Mouse (Mus musculus): Measurements from ENCODE around the gene Bfsp1. TPM values are rescaled to one million over a fixed set of nuclear protein-coding genes. Genes with fewer than 3 reads are reported as not detected.

Gene Bfsp1
- total and polyA plus RNA-seq, 3 experiments, result 2.7 to 3.4 TPM; not detected in 1

DNA sequence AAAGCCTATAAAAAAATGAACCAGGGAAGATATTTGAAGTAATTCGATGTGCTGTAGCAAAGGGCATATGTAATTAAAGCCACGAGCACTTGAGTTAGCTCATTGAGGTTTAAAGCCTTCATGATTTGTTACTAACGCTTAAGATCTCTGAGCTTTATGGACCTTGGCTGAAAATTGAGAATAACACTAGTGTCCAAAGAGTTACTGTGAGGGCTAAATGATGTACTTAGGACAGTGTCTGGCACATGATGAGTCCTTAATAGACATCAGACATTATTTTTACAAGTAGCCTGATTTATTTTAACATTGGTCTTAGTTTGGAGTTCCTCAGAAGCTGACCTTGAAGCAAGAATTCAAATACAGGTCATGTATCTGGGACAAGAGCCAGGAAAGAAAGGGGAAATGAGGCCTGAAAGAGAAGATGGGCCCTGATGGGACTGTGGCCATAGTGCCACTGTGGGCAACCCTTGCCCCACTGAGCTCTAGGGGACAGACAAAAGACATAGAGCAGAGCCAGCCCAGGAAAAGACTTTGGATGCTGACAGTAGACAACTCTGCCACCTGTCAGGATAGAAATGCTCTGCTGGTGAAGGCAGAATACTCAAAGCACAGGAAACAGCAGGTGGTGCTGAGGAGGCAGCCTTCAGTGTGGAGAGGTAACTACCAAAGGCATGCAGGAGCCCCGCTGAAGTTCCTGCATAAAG, 14.1 kb upstream of the Bfsp1 start:
- H3K36me3 ChIP-seq (ENCODE audit: control insufficient read depth in 1 of 2, insufficient read depth in 2 of 2, low read length in 2 of 2), result peaks cover 0 to 10% of the 10 kb centered on the region in 2 experiments; a peak in 2 of 4 replicates
- no peaks in the 10 kb centered on the region for H3K79me2 ChIP-seq (ENCODE audit: control insufficient read depth, insufficient read depth, low read length, poor library complexity)
- H3K9me3 ChIP-seq (replicated peaks; ENCODE audit: insufficient read depth, low read length), result no peaks in the 10 kb centered on the region
- H3K27ac ChIP-seq (ENCODE audit: control insufficient read depth, low read depth, low read length), result no peak overlapping the region
- no peak overlapping the region for H3K9ac ChIP-seq (ENCODE audit: control insufficient read depth, low read depth, low read length, poor library complexity, severe bottlenecking)
- no peak overlapping the region for H3K4me3 ChIP-seq (ENCODE audit: control insufficient read depth in 1 of 2, insufficient read depth in 1 of 2, low read depth in 2 of 2, low read length in 2 of 2)
- no peak for DNase-seq (ENCODE audit: low read depth, low spot score)
- no peaks in the 10 kb centered on the region for H3K27me3 ChIP-seq (ENCODE audit: control insufficient read depth in 1 of 2, insufficient read depth in 2 of 2, low read length in 2 of 2)
- TF ChIP-seq MAZ (IDR thresholded peaks at IDR 0.05; ENCODE audit: low read depth, low read length), result no peak
- no peak for TF ChIP-seq SMC3 (IDR thresholded peaks at IDR 0.05; ENCODE audit: low read depth, low read length)
- no peak for TF ChIP-seq ETS1 (IDR thresholded peaks at IDR 0.05; ENCODE audit: low read depth, low read length)
- TF ChIP-seq MYC (IDR thresholded peaks at IDR 0.05; ENCODE audit: low read depth, low read length), result no peak
- no peak for TF ChIP-seq NELFE (IDR thresholded peaks at IDR 0.05; ENCODE audit: low read depth, low read length)
- no peak for TF ChIP-seq POLR2A (IDR thresholded peaks at IDR 0.05; ENCODE audit: control insufficient read depth in 1 of 2, insufficient read depth in 1 of 2, low read depth in 1 of 2, low read length in 2 of 2, poor library complexity in 1 of 2)
- TF ChIP-seq TBP (IDR thresholded peaks at IDR 0.05; ENCODE audit: low read depth, low read length), result no peak
- no peak for TF ChIP-seq CHD2 (IDR thresholded peaks at IDR 0.05; ENCODE audit: low read length)
- no peak for TF ChIP-seq BHLHE40 (IDR thresholded peaks at IDR 0.05; ENCODE audit: borderline replicate concordance, low read depth, low read length)
- TF ChIP-seq MAX (IDR thresholded peaks at IDR 0.05; ENCODE audit: low read length), result no peak
- no peak for TF ChIP-seq HCFC1 (IDR thresholded peaks at IDR 0.05; ENCODE audit: low read depth, low read length)
- H3K4me1 ChIP-seq (ENCODE audit: control insufficient read depth in 1 of 2, insufficient read depth in 2 of 2, low read length in 2 of 2), result peaks cover 4 to 7% of the 10 kb centered on the region in 2 experiments; a peak in 3 of 4 replicates

DNA sequence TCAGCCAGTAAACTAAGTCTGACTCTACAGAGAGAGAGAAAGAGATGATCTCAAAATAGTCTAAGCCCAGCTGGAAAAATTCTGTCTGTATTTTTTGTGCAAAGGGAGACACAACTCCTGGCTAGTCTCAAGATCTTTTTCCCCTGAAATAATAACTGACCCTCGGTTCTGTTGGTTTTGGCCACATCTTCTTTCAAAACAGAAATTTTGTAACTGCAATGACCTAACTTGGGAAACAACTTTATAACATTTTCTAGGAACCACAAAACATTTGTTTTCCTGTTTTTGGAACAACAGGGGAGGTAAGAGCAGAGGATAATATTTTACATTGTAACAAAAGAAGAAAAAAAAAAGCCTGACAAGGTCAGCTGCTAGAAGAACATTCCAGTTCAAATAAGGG, 13.1 kb upstream of the Bfsp1 start:
- peaks cover 12 to 17% of the 10 kb centered on the region in 2 experiments for H3K4me1 ChIP-seq (ENCODE audit: control insufficient read depth in 1 of 2, insufficient read depth in 2 of 2, low read length in 2 of 2)
- DNase-seq (ENCODE audit: low read depth, low spot score), result no peak
- no peak for TF ChIP-seq MXI1 (IDR thresholded peaks at IDR 0.05; ENCODE audit: low read depth, low read length)
- no peak for TF ChIP-seq ZC3H11A (IDR thresholded peaks at IDR 0.05; ENCODE audit: low read depth, low read length)
- TF ChIP-seq KAT2A (conservative IDR thresholded peaks at IDR 0.05; ENCODE audit: low read depth, low read length), result no peak
- TF ChIP-seq MAX (IDR thresholded peaks at IDR 0.05; ENCODE audit: low read length), result no peak
- no peak for TF ChIP-seq ZMIZ1 (IDR thresholded peaks at IDR 0.05; ENCODE audit: low read depth, low read length)
- no peak for TF ChIP-seq CHD1 (IDR thresholded peaks at IDR 0.05; ENCODE audit: low read depth, low read length)
- no peak for TF ChIP-seq GATA1 (IDR thresholded peaks at IDR 0.05; ENCODE audit: low read depth, low read length)
- no peak for TF ChIP-seq ETS1 (IDR thresholded peaks at IDR 0.05; ENCODE audit: low read depth, low read length)
- TF ChIP-seq USF1 (IDR thresholded peaks at IDR 0.05; ENCODE audit: low read depth, low read length), result no peak
- TF ChIP-seq MAFK (IDR thresholded peaks at IDR 0.05; ENCODE audit: borderline replicate concordance, low read depth, low read length), result no peak
- TF ChIP-seq E2F4 (IDR thresholded peaks at IDR 0.05; ENCODE audit: borderline replicate concordance, low read depth, low read length), result no peak
- no peak for TF ChIP-seq MEF2A (IDR thresholded peaks at IDR 0.05; ENCODE audit: extremely low read depth, insufficient replicate concordance, low read depth, low read length, poor library complexity, severe bottlenecking)
- TF ChIP-seq MYC (IDR thresholded peaks at IDR 0.05; ENCODE audit: low read depth, low read length), result no peak
- TF ChIP-seq NRF1 (IDR thresholded peaks at IDR 0.05; ENCODE audit: insufficient read depth, low read depth, low read length, poor library complexity, severe bottlenecking), result no peak
- TF ChIP-seq NELFE (IDR thresholded peaks at IDR 0.05; ENCODE audit: low read depth, low read length), result no peak
- TF ChIP-seq TCF12 (IDR thresholded peaks at IDR 0.05; ENCODE audit: low read depth, low read length), result no peak
- no peak for TF ChIP-seq POLR2AphosphoS5 (IDR thresholded peaks at IDR 0.05; ENCODE audit: borderline replicate concordance, low read depth, low read length)
- no peak for TF ChIP-seq EP300 (IDR thresholded peaks at IDR 0.05; ENCODE audit: low read depth in 1 of 2, low read length in 2 of 2)
- no peaks in the 10 kb centered on the region for H3K27me3 ChIP-seq (ENCODE audit: control insufficient read depth in 1 of 2, insufficient read depth in 2 of 2, low read length in 2 of 2)
- H3K4me3 ChIP-seq (ENCODE audit: control insufficient read depth in 1 of 2, insufficient read depth in 1 of 2, low read depth in 2 of 2, low read length in 2 of 2), result no peak overlapping the region
- no peaks in the 10 kb centered on the region for H3K9me3 ChIP-seq (replicated peaks; ENCODE audit: insufficient read depth, low read length)
- peaks cover 0 to 17% of the 10 kb centered on the region in 2 experiments; a peak in 2 of 4 replicates for H3K36me3 ChIP-seq (ENCODE audit: control insufficient read depth in 1 of 2, insufficient read depth in 2 of 2, low read length in 2 of 2)
- H3K79me2 ChIP-seq (ENCODE audit: control insufficient read depth, insufficient read depth, low read length, poor library complexity), result no peaks in the 10 kb centered on the region
- no peak overlapping the region for H3K27ac ChIP-seq (ENCODE audit: control insufficient read depth, low read depth, low read length)
- no peak overlapping the region for H3K9ac ChIP-seq (ENCODE audit: control insufficient read depth, low read depth, low read length, poor library complexity, severe bottlenecking)
